Mouse (Mus musculus): ENCODE measurements at regions not wholly inside any gene's neighbourhood (a gene's known extent, or its start where the extent isn't known, plus 50 kb on each side); places are given as distances from the start of the nearest gene placed in this dataset.
A peak's percentile ranks its signal among the peaks of the same experiment; 100 is the strongest.

DNA sequence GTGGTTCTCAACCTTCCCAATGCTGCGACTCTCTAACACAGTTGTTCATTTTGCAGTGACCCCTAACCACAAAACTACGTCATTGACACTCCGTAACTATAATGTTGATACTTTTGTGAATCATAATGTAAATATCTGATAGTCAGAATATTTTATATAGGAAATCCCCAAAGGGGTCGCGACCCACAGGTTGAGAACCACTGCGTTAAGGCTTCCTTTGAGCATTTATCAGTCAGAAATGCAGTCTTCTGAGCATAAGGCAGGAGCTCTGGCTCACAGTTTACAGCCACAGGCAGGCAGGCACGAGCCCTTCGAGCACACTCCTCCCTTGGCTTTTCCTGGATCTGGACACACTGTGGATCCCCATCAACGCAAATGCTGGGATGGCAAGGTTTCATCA is 57.0 kb downstream of the Nxnl2 start:
- intact Hi-C loops (cut with DNase I) = no loop called here
- no peak for DNase-seq

GRCm38 (mm10) chr13:51228862-51229770 is 58.3 kb downstream of the Nxnl2 start:
- DNase-seq = no peak
- intact Hi-C loops (cut with DNase I) = no loop called here

DNA sequence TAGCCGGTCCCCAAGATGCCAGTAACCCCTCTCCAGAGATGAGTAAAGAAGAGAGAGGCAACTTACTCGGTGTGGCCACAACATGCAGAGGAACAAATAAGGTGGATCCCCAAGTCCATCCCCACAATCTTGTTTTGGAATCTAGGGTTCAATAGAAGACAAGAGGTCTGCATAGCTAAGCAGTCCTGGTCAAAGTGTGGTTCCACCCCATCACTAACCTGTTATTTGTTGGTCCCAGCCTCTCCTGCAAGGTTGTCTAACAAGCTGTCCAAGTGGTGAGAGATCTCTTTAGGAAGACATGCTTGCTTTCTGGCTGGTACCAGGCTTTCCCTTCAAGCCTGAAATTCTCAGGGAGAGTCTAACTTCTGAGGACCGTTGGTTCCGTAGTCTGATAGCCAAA is 59.0 kb downstream of the Nxnl2 start:
- DNase-seq = no peak
- intact Hi-C loops (cut with DNase I) = no loop called here

DNA sequence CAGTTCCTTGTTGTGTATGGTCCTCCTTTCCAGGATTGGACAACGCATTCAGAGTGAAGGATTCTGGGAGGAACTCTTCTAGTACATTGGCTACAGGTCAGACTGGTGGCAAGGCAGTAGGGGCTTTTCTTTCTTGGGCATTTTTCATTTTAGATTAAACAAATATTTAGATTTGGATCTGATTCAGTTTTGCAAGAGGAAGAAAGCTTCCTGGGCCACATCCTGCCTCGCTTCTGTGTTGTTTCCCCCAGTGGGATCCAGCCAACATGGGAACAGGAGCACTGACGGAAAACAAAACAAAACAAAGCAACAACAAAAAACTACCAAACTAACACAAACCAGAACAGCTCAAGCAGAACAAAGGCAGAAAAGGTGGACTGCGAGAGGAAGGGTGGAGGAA is 60.8 kb downstream of the Nxnl2 start:
- intact Hi-C loops (cut with DNase I) = no loop called here

DNA sequence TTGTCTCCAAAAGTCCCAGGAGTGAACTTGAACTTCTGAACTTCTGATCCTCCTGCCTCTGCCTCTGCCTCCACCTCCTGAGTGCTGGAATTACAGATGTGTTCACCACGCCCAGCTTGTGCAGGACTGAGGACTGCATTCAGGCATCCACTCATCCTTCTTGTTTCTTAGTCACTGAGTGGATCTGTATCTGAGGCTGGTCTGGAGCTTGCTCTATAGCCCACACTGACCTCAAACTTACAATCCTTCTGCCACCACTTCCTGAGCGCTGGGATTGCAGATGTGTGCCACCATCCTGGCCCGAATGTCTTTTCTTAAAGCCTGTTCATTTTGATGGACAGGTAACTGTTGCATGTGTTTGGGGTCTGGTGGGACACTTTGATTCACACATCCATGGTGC is 76.6 kb downstream of the Nxnl2 start:
- no peak for DNase-seq
- intact Hi-C loops (cut with DNase I) = no loop called here

More for the DNA sequence above, 60.8 kb downstream of the Nxnl2 start:
- no peak for DNase-seq

- intact Hi-C loops (cut with DNase I) = no loop called here
- DNase-seq = no peak
Measured at GRCm38 (mm10) chr13:51253371-51253770, 82.5 kb downstream of the Nxnl2 start.

DNA sequence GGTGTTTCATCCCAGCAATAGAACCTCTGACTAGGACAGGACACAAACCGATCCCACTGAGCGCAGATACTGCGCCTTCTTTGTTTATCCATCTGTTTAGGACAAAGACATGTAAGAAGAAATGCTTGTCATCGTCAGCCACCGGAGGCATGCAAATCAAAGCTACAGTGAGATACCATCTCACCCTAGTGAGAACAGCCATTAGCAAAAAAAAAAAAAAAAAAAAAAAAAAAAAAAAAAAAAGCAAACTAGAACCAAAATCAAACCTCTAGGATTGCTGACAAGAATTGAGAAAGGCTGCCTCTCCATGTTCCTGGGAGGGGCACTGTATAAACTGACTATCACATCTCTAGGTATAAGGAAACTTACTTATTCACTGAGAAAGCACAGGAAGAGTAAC is 84.9 kb downstream of the Nxnl2 start:
- no peak for DNase-seq
- intact Hi-C loops (cut with DNase I) = no loop called here

DNA sequence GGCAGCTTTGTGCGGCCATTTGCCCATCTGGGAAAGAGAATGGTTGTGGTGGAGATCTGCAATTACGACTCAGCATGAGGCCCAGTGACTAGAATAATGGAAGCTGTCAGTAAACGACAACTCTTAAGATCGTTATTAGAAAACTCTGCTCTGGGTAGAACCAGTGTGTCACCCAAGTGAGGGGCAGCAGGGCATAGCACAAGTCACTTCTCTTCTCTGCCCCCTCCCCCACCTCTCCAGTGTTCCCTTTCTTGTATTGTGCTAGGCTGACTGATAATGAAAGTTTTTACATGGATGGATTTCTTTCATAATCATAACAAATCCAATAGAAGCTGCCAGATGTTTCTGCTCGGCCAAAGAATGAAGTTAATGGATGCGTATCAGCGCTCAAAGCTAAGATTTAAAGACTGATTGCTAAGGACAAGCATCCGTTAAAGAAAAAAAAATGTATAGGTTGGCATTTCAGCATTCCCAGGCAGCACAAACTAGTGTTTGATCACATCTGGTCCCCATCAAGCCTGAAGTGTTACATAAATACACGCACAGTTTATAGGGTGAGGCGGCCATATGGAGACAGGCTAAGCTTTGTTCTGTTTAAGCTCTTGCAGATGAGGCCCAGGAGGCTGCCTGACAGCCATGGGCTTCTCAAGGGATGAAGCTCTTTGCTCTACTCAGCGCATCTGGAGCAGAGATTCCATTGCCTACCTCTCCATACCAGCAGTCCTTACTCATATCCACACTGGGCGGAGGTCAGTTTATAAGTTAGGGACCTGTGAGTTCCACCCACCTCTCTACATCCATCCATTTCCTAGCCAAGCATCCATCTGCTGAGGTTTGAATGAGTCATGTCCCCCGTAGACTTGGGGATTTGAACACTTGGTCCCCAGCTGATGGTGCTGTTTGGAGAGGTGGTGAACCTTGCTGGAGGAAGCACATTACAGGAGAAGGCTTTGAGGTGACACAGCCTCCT is 88.2 kb downstream of the Nxnl2 start:
- intact Hi-C loops (cut with DNase I) = no loop called here
- no peak for DNase-seq

- DNase-seq = no peak
- intact Hi-C loops (cut with DNase I) = no loop called here
Measured at GRCm38 (mm10) chr13:51261619-51262018, 90.8 kb downstream of the Nxnl2 start.

DNA sequence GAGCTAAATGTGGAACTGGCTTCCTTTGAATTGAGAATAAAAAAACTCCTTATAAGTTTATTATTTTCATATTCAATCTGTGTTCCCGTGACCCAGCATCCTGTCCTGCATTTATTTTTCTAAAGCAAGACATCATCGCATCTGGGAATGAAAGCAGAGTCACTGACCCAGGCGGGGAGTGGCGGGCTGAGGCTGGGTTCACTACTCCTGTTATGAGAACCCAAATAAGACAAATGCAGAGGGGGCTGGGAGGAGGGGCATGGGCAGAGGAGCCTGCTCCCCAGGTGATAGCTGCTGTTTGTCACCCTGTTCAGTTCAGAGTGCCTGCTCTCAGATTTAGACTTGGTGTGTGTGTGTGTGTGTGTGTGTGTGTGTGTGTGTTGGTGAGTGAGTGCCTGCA is 102.0 kb downstream of the Nxnl2 start:
- intact Hi-C loops (cut with DNase I) = no loop called here
- DNase-seq = peak; percentile 26 to 27

- intact Hi-C loops (cut with DNase I) = no loop called here
- peak; percentile 75 to 79 for DNase-seq
Measured at GRCm38 (mm10) chr13:51274639-51275038, 103.8 kb downstream of the Nxnl2 start.

DNA sequence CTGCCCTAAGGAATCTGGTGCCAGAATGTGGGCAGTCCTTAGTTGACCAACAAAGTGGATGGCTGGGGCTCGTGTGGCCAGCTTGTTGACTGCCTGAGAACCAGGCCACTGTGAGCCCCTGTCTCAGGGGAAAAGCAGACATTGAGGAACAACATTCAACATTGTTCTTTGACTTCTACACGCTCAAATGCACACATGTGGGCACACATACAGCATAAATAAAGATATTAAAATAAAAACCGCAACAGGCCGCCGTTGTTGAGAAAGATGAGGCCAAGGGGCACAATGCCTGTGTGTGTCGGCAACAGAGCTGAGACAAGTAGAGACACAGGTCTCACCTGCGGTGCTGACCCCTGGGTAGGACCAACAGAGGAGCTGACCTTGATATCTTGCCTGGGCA is 105.8 kb downstream of the Nxnl2 start:
- intact Hi-C loops (cut with DNase I) = no loop called here
- no peak for DNase-seq

DNA sequence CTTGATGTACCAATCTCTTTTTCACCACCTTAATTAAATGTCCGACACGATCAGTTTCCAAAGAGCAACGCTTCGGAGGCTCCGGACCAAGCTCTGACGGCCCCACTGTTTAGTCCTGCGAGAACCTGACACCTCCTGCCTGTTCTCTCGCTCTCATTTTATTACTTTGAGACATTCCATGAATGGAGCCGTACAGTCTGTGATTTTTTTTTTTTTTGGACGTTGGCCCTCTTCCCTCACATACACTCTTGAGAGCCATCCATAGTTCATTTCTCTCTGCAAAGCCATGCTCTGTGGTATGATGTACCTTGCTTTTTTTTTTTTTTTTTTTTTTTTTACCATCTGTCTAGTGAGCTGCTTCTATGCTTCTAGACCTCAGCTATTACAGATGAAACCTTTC is 106.7 kb downstream of the Nxnl2 start:
- intact Hi-C loops (cut with DNase I) = no loop called here
- no peak for DNase-seq

DNA sequence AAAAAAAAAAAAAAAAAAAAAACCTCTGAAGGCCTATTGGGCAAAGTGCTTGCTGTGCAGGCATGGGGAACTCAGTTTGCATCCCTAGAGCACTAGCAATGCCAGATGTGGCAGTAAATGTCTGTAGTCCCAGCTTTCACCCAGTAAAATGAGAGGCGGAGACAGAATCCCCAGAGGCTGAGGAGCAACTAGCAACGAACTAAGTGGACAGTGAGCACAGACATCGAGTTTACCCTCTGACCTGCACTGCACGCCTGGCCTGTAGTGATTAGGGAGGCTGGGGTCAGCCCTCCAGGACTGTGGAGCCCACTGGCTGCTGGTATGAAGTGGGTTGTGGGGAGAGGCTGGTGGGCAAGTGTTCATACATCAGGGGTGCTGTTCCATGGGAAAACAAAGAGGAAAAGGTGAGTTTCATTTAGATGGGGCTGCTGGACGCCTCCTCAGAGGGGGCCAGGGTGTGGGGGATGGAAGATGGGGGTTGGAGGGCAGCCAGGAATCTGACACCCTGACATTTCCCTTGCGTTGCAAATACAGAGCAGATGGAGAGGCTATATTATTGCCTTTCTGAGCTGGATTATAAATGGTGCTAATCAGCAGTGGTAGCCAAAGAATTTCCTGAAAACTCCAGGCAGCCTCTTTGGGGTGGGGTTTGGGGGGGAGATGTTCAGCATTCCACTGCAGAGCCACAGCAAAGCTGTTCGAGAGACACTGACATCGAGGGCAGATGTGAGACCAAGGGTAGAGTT is 109.0 kb downstream of the Nxnl2 start:
- peak in 1 of 2 experiments; percentile 27 for DNase-seq

GRCm38 (mm10) chr13:51280388-51280753 is 109.5 kb downstream of the Nxnl2 start:
- intact Hi-C loops (cut with DNase I) = no loop called here
- peak in 1 of 2 experiments; percentile 20 for DNase-seq

More for the DNA sequence above, 109.0 kb downstream of the Nxnl2 start:
- intact Hi-C loops (cut with DNase I) = no loop called here

- intact Hi-C loops (cut with DNase I) = no loop called here
- no peak for DNase-seq
Measured at GRCm38 (mm10) chr13:51284679-51285078, 113.9 kb downstream of the Nxnl2 start.

DNA sequence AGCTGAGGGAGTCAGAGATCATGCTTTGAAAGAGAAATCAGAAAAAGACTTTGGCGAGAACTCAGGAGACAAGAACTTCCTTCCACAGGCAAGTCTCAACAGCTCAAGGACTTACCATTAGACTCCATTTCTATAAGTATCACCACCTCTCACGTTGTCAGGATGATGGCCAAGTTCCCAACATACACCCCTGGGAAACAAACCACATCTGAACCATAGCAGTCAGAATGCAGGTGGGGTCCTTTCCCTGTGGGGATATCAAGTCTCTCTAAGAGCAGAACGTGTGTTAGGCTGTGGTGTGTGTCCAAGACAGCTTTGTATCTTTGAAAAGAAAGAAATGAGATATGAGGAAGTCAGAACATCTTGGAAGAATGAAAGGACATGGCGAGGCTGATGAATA is 118.6 kb downstream of the Nxnl2 start:
- intact Hi-C loops (cut with DNase I) = no loop called here
- DNase-seq = no peak

- intact Hi-C loops (cut with DNase I) = no loop called here
- no peak for DNase-seq
Measured at GRCm38 (mm10) chr13:51290021-51290424, 118.4 kb upstream of the S1pr3 start.

- intact Hi-C loops (cut with DNase I) = no loop called here
- no peak for DNase-seq
Measured at GRCm38 (mm10) chr13:51290926-51291325, 117.5 kb upstream of the S1pr3 start.

DNA sequence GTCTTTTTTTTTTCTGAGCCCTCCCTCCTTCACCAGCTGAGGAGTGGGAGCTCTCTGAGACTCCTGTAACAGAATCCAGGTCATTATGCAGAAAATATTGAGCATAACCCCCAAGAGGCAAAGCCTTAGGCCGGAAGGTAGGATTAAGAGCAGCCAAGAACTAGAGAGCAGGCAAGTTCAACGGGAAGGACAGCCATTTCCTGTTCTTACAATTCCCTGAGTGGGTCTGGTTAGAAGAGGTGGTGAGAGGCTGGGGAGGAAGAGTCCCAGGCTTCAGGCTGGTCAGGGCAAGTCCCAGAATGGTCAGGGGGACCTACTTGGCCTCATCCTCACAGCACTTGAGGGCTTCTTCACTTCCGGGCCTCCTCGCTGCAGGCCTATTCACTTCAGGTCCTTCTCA is 115.4 kb upstream of the S1pr3 start:
- DNase-seq = peak in 1 of 2 experiments; percentile 30
- intact Hi-C loops (cut with DNase I) = no loop called here

- intact Hi-C loops (cut with DNase I) = loop anchor here (5.0 kb wide), 1 partner anchor 116 kb away; no protein-coding TSS in a partner anchor
- no peak for DNase-seq
Measured at GRCm38 (mm10) chr13:51295872-51296271, 112.6 kb upstream of the S1pr3 start.
